Mouse (Mus musculus) embryonic fibroblast, embryonic 13.5 days (primary cell): ENCODE results near the gene Clasrp.

Source experiments
- CTCF ChIP-seq: IDR thresholded peaks from 2 replicates; pipeline ENCODE4 v1.5.1; 2011; ENCODE audit warnings: mild to moderate bottlenecking, control low read depth, low read length, moderate library complexity, borderline replicate concordance; ENCODE audit not compliant: insufficient read depth
- POLR2A ChIP-seq: IDR thresholded peaks from 2 replicates; pipeline ENCODE4 v1.6.1; 2011; ENCODE audit warnings: low read depth, mild to moderate bottlenecking, control low read depth, low read length, moderate library complexity

- TF ChIP-seq POLR2A (no peak), CTCF (no peak)
These were observed 36.9 kb upstream of the Clasrp start for GRCm38 (mm10) chr7:19641223-19641622.
